Mouse (Mus musculus) CD4-positive, CD25-positive, alpha-beta regulatory T cell, adult 4 months (primary cell): Measurements from ENCODE around the gene Ntsr2. TPM values are rescaled to one million over a fixed set of nuclear protein-coding genes. Genes with fewer than 3 reads are reported as not detected.
"Not testable (repeated sequence)": the region's sequence is repeated elsewhere in the genome, so short reads cannot be mapped to it uniquely, and the experiment has no call there.

Experiments
- ATAC-seq: one replicate; pipeline ENCODE4 v1.8.0; 2017
- polyA plus RNA-seq, 2 experiments: library from polyadenylated mRNA; unstranded; fragments of 100-300 nt; shearing (Covaris generic); gene quantifications; one replicate each; pipeline ENCODE4 v1.2.1; 2017

Gene Ntsr2
- polyA plus RNA-seq, 2 experiments from 2014 or later: not detected

DNA sequence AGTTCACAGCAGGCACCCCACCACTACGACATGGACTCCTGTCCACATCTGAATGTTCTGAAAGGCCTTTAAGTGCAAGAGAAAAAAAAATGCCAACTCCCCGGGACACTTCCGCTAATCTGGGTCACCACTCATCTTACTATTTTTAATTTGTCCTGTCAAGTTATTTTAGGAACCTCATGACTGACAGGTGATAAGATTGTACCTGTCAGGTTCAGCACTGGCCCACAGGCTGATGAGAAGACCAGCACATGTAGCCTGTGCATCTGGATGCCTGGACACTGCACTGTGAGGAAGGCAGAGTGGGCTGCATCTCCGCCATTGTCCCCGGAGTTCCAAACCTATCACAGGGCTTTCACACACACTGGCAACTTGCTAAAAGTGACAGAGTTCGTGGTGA is 3.4 kb upstream of the Ntsr2 start:
- ATAC-seq: no peak

DNA sequence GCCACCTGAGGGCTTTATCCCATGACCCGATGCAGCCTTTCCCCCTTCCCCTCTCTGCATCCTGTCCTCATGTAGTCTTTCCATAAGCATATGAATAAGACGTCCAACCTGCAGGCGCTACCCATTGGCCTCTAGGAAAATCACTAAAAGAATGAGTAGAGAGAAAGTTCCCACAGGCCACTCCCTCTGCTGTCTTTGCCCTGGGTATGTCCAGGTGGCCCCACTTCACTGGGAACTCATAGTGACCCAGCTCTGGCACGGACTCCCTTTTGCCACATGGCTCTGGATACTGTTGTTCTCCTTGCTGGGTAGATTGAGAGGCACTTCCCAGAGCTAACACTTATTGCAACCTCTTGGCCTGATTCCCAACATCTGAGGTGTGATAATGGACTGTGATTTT is 2.4 kb downstream of the Ntsr2 start:
- no peak for ATAC-seq

DNA sequence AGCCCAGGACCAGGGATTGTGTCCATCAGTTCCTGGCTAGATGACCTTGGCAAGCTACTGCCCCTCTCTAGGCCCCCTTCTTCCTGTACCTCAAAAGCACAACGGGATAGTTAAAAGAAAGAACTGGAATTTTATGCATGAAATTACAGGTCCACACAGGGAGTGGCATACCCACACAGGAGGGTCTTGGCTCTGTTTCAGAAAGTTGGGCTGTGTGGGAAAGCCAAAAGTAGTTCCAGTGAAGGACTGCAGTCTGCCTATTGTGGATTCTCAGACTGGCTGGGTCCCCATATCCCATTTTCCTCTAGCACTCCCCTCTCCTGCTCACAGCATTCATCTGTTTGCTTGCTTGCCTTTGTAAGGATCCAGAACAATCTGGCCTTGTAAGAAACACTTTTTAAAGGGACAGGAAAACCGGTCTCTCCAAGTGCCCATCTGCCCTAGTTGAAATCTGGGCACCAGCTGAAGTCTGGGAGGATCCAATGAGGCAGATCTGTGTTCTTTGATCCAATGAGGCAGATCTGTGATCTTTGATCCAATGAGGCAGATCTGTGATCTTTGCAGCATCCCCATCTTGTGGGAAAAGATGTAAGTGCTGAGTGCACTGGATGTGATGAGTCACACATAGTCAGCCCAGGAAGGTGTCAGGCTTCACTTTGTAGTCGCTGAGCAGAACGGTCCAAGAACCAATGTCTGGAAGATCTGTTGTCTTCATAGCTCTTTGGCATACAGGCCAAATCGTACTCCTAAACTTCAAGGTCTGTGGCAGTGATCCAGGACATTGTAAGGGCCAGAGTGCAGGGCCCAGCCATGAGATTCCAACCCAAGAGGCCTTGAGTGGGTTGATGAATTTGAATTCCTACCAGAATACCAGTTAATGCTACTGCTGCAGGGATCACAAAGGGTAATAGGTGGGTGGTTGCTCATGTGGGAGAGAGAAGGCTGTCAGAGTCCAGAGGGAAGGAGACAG is 4.0 kb downstream of the Ntsr2 start:
- no peak for ATAC-seq

DNA sequence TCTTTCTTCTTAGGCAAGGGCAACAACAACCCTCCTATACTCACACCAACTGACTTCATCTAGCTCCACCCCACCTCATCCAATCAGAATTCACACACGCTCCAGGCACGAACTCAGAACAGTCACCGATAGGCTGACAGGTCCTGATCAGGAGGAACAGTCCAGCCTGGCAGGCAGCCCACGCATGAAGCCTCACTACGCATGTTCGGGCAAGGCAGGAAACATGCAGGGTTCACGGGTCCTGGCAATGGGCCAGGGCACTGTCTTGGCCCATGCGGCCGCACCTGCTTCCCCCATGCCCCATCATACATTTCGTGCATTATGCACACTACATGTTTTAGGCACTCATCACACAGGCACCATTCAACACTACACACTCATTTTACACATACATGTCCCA is 8.3 kb downstream of the Ntsr2 start:
- no peak for ATAC-seq

DNA sequence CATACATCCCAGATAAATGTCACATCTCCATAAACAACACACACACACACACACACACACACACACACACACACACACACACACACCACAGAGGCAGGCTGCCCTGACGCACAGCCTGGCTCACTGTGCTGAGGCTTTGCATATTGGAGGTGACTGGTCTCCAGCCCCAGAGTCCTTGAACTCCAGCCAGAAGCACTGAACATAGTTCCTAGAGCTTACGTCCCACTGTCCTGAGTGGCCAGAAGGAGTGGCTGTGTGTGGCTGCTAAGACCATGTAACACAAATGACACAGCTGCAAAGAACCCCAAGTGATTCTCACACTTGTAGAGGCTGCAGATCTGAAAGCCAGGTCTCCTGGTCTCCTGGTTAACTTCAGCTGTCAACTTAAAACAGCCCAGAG is 8.8 kb downstream of the Ntsr2 start:
- no peak for ATAC-seq

DNA sequence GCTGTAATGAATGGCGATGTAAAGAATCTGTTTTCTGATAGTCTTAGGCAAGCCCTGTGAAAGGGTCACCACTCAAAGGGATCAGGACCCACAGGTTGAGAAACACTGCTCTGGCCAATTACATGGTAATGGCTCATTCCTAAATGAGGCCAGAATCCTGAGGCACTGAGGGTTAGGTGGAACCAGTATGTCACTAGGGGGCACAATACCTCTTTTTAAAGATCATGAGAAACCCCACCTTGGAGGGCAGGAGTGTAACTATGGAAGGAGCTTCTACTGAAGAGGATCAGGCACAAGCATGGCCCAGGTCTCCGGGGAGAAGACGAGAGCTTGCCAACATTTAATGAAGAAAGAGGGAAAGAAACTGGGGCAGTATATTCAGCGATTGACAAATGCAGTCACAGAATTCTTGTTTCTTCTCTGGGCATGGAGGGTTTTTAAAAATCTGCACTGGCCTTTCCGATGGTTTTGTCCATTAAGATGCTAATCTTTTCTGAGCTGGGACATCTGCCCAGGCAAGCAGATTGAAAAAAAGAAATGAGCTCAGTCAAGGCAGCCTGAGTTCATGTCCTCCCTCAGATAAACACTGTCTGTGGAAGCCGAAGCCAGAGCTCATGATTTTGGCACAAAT is 9.9 kb downstream of the Ntsr2 start:
- ATAC-seq: no peak

DNA sequence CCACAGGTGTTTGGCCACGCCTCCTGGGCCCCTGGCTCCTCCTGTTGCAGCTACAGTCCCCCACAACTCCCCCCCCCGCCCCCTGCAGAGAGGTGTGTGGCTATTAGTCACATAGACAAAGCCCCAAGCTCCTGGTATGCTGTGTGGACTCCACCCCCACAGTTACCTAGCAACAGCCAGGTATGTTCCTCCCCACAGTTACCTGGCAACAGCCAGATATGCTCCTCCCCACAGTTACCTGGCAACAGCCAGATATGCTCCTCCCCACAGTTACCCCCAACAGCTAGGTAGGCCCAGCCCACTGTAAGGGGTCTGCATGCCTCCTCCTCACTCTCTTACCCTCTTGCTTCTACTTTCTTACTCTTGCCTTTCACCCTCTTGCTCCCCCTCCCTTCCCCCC is 11.8 kb downstream of the Ntsr2 start:
- no peak for ATAC-seq

DNA sequence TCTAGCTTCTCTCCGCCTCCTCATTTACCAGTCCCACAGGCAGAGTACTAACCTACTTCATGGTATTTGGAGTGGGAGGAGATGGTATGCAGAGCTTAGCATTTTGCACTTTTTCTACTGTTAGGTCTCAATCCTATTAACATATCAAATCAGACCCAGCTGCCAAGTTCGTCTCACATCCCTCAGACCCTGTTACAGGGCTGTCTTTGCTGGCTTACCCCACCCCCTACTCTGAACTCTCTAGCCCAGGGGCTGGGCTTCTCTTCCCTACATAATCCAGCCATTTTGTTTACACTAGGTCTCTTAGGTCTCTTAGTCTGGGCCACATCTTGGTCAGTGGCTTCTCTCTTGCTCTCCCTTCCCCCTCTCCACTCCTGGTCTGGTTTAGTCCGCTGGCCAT is 16.0 kb downstream of the Ntsr2 start:
- ATAC-seq: no peak

DNA sequence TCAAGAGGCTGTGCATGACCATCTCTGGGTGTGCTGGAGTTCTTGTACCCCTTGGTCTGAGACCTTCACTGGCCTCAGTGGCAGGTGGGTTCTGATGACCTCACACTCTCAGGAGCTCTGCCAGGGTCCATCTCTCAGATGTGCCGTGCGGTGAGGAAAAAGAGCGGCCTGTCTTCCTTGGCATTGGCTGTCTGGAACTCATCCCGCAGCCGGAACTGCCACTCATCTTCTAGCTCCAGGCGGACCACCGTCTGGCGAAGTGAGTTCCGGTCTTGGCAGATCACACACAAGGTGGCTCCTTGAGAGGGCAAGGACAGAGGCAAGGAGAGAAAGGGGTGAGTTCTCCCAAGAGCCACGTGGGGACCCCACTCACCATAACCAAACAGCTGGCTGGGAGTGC is 19.1 kb downstream of the Ntsr2 start:
- ATAC-seq: no peak

DNA sequence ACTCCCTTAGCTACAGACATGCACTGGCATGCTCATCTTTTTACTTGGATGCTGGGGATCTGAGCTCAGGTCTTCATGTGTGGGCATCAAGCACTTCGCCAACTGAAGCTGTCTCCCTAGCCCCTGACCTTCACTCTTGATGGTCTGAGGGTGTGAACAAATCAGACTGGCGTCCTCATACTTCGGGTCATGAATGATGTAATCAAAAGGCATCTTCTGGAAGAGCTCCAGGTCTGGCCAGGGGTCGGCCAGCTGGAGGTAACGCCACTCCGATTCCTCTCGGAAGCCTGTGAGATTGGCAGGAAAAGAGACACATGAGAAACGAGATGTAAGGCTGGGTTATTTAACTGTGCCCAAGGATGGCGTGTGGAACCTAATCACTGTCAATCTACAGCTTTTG is 37.4 kb downstream of the Ntsr2 start:
- ATAC-seq: no peak

DNA sequence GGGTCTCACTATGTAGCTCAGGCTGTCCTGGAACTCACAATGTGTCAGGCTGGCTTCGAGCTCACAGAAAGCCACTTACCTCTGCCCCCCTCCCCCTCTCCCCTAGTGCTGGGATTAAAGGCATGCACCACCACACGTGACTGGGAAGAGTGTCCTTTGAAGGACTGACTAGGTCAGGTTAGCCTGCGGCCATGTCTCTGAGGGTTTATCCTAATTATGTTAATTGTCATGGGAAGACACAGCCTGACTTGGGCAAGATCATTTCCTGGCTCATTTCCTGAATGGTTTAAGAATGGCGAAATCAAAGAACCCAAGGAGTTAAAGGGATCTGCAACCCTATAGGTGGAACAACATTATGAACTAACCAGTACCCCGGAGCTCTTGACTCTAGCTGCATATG is 41.6 kb downstream of the Ntsr2 start:
- no peak for ATAC-seq

DNA sequence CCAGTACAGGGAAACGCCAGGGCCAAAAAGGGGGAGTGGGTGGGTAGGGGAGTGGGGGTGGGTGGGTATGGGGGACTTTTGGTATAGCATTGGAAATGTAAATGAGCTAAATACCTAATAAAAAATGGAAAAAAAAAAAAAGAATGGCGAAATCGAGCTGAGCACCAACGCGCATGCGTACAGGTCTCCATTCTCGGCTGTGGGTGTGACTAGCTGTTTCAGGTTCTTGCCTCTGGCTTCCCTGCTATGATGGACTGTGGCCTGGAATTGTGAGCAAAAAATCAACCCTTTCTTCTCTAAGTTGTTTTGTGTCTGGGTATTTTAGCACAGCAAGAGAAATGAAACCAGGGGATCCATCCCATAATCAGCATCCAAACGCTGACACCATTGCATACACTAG is 42.1 kb downstream of the Ntsr2 start:
- not testable (repeated sequence) for ATAC-seq

DNA sequence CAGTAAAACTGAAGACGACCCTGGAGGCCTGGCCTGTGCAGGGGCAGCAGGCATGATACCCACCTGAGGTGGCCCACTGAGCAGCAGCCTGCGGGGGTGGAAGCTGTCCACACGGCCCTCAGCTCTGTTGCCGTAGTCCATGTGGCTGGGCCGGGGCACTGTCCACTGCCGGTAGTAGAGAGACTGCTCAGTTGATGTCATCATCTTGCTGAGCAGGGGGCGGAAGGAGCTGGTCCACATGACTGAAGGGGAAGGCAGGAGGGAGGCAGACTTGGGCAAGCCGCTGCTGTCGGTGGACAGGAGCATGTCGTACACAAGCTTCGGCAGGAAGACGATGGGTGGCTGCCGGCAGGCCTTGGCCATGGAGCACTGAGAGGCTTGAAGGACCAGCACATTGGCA is 43.0 kb downstream of the Ntsr2 start:
- ATAC-seq: no peak

DNA sequence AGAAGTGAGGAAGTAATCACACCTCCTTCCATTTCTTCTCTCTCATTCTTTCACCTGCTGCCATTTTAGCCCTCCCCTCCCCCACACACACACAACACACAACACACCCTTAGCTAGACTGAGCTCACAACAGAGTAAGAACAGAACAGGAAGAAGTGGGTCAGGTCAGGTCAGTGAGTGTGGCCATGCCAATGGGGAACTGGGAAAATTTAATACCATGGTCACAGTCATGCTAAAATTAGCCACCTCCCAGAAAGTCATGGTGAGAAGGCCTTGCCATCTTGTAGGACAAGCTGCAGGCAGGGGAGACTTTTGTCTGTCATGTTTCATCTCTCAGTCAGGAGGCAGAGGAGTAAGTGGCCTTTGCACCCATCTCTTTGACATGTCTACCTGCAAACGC is 45.5 kb downstream of the Ntsr2 start:
- no peak for ATAC-seq

Other genes with a start within 250 kb of the Ntsr2 start
- gene Lpin1, start 42.4 kb upstream of the Ntsr2 start, polyA plus RNA-seq: 10 to 100 TPM; 20.0 to 31.1 TPM
- under 1 TPM; 0.05 to 0.13 TPM for gene Greb1, start 147.5 kb downstream of the Ntsr2 start, polyA plus RNA-seq
- 1 to 10 TPM; 2.6 to 3.7 TPM for gene E2f6, start 157.6 kb downstream of the Ntsr2 start, polyA plus RNA-seq
- 10 to 100 TPM; 14.1 to 18.1 TPM for gene Rock2, start 241.5 kb downstream of the Ntsr2 start, polyA plus RNA-seq